Mouse (Mus musculus): Measurements from ENCODE around the gene Gm20547.
"Not testable (repeated sequence)": the region's sequence is repeated elsewhere in the genome, so short reads cannot be mapped to it uniquely, and the experiment has no call there.

Gm20547 gene

DNA sequence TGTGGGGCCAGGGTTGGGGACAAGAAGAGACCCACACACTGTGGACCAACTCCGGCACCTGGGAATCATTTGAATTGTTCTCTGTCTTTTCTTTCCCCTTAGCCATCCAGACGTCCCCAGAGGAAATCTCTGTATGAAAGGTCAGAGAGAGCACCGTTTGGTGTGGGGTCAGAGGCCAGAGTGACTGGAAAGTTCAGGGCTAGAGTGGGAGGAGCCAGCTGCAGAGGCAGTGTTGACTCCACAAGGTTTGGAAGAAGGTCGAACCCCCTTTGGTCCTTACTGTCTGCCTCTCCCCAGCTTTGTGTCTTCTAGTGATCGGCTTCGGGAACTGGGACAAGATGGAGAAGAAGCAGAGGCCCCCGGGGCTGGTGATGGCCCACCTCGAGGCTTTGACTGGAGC, 28.3 kb downstream of the Gm20547 start:
- no peak for DNase-seq (ENCODE audit: low read depth, low spot score)

- DNase-seq (ENCODE audit: low read depth, low spot score), result no peak
Observed at GRCm38 (mm10) chr17:34850517-34851125, 31.2 kb downstream of the Gm20547 start.

- peak; percentile 93 for DNase-seq (ENCODE audit: low read depth, low spot score)
Observed at GRCm38 (mm10) chr17:34849722-34850516, 31.9 kb downstream of the Gm20547 start, which contains the start of the genes Skiv2l and Nelfe. Gene Skiv2l, minus strand, starts transcription at chr17:34850210. Gene Nelfe, plus strand, starts transcription at chr17:34850391.

DNA sequence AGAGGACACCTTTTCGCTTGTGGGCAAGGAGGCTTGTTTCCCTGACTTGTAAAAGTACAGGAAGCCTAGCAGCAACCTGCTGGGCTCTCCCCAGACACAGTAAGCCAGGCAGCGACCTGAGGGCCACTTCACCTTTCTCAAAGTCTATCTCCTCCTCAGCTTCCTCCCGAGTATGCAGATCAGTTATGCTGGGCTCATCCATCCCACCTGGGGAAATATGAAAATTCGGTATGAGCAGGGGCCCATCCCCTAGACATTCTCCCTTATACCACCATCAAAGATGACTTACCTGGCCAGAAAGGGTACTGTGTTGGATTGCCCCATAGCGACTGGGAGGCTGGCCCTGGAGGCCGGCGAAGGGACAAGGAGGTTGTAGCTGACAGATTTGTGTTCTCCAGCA, 34.2 kb downstream of the Gm20547 start:
- DNase-seq (ENCODE audit: low read depth, low spot score), result no peak

GRCm38 (mm10) chr17:34847192-34847591, 34.6 kb downstream of the Gm20547 start:
- no peak for DNase-seq (ENCODE audit: low read depth, low spot score)

GRCm38 (mm10) chr17:34844884-34845283, 37.0 kb downstream of the Gm20547 start:
- DNase-seq (ENCODE audit: low read depth, low spot score), result no peak

- no peak for DNase-seq (ENCODE audit: low read depth, low spot score)
Observed at GRCm38 (mm10) chr17:34840736-34841307, 41.0 kb downstream of the Gm20547 start.

GRCm38 (mm10) chr17:34838785-34839184, 43.1 kb downstream of the Gm20547 start:
- no peak for DNase-seq (ENCODE audit: low read depth, low spot score)

- DNase-seq (ENCODE audit: low read depth, low spot score), result no peak
Observed at GRCm38 (mm10) chr17:34837464-34838324, 44.1 kb downstream of the Gm20547 start.

DNA sequence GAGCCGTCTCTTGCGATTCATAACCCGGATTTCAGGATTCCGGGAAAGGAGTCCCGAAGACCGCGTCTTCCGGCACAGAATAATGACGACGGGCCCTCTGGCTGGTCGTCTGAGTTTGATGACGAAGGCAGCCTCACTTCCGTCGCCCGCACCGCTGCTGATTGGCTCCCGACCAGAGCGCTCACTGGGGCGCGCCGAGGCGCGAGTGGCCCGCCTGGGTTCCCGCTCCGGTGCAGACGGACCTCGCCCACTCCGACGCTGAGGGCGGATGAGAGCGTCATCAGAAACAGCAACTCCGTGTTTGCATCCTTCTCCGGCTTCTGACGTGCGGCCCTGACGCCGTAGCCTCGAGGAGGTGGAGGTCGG, 45.0 kb downstream of the Gm20547 start, which contains the start of the genes Stk19 and Dxo:
Stk19 (minus strand) TSS at position 90 of the 366 bp plus-strand sequence.
Dxo (plus strand) TSS at position 164 of the 366 bp plus-strand sequence.
- DNase-seq (ENCODE audit: low read depth, low spot score), result peak; percentile 90

DNA sequence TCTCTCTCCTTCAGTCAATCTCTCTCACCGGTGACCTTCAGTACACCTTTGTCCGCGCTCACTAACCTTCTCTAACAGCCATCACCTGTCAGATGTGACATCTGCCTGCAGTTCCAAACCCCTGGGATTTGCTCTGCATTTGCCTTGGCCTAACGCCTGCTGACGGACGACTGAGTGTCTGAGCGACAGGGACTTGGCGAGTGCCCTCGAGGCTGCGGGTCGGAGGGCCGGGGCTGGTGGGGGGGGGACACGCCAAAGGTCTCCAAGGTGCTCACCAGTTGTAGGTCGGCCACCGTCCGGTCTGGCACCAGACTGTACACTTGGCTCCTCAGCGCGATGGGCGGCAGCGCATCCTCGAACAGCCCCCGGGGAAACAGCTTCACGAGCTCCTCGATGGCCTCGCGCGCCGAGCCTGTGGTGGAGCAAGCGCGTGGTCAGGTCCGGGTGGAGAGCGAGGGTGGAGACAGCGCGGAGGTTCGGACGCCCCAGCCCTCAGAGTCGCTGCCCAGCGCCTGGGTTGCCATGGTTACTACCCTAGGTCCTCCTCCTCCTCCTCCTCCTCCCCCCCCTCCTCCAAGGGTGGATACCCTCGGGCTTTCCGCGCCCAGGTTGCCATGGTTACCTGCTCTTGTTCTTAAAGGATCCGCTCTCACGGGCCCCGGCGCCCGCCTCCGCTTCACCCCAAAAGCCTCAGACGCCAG, 45.5 kb downstream of the Gm20547 start:
- DNase-seq (ENCODE audit: low read depth, low spot score), result no peak

GRCm38 (mm10) chr17:34830776-34831175, 51.1 kb downstream of the Gm20547 start:
- not testable (repeated sequence) for DNase-seq (ENCODE audit: low read depth, low spot score)

DNA sequence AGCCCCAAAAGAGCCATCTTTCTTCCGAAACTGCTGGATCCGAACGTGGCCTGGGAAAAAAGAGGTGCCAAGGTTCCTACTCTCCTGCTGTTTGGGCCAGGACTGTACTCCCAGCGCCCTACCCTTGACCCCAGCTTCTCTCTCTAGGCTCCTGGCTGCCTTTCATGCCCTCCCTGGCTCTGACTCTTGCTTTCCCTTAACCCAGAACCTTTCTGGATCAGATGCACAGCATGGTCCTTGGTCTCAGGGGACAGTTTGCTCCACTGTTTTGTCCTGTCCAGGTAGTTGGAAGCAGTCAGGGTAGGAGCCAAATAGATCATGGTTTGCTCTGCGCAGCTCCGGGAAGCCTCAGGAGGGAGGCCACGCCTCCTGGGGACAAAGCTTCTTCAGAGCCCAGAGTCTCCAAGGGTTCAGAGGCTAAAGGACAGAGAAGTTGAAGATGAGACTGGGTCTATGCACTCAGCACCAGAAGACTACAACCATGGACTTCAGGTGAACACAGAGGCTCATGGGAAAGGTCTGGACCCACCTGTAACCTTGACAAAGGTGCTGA, 66.9 kb downstream of the Gm20547 start:
- DNase-seq (ENCODE audit: low read depth, low spot score), result no peak

DNA sequence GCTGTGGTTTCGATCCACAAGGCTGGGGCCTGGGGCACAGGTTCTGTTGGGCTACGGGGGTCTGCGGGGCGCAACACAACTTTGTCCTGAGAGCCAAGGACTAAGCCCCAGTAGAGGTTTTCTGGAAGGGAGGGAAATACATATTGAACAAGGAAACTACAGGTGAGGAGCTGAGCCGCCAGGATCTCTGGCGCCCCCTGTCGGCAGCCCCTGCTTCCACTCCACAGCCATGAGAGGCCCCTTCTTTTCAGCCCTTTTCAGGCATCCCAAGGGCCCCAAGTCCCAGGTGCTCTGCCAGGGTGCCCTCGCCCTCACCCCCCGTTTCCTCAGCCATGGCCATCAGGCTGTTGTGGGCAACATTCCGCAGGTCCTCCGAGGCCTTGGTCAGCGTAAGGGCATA, 68.1 kb downstream of the Gm20547 start:
- DNase-seq (ENCODE audit: low read depth, low spot score), result not testable (repeated sequence)

DNA sequence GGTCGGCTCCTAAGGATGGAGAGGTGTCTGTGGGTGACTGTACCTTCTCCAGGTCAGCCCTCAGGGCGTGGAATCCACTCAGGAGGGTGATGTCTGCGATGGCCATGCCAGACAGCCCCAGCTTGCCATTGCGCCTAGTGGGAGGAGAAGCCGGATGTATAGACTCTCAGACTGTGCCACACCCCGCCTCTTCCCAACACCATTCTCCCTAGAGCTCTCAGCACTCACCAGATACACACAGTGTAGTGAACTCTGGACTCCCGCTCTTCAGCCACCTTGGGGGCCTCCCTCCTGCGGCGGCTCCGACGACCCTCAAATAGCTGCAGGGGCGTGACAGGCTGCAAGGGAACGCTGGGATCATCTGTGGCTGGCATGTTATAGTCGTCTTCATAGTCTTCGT, 70.6 kb downstream of the Gm20547 start:
- no peak for DNase-seq (ENCODE audit: low read depth, low spot score)

GRCm38 (mm10) chr17:34810811-34811210, 71.0 kb downstream of the Gm20547 start:
- DNase-seq (ENCODE audit: low read depth, low spot score), result not testable (repeated sequence)

DNA sequence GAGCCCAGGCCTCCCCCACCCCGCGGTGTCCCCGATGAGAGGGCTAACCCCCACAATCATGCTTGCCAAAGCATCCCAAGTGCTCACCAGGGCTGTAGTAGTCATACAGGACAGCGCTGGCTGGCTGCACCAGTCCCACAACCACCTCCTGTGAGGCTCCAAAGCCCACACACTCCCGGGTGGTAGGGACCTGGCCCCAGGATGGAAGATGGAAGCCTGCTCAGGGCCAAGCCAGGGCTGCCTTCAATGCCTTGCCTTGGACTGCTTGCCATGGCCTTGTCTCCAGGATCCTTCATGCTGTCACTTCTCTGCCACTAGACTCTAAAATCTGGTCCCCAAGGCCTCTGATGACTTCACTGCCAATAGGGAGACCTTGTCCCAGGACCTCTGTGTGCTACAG, 71.4 kb downstream of the Gm20547 start:
- DNase-seq (ENCODE audit: low read depth, low spot score), result not testable (repeated sequence)

- no peak for DNase-seq (ENCODE audit: low read depth, low spot score)
Observed at GRCm38 (mm10) chr17:34808599-34809205, 73.1 kb downstream of the Gm20547 start.

DNA sequence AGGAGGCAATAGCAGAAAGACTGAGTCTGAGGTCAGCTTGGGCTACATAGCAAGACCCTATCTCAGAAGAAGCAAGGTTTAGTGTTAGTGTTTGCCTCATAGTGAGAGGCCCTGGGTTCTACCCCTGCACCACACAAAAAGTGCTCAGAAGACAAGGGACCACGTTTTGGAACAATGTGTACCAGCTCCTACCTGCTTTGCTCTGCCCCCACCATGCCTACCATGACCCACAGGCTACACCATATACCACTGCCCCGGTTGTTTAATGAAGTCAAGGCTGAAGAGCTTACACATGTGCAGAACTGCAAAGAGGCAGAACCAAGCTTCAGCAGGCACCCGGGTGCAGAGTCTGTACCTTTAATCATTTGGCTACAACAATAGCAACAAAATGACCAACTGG, 74.7 kb downstream of the Gm20547 start:
- DNase-seq (ENCODE audit: low read depth, low spot score), result no peak
